Mouse (Mus musculus) cerebellum, adult 18-20 months (tissue): ENCODE results near the gene Phactr3.

Experiments used
- DNase-seq, 2 experiments: peaks; one replicate each; pipeline ENCODE4 v3.0.0; 2021

The Phactr3 gene

GRCm38 (mm10) chr2:178137518-178137917, 18.7 kb downstream of the Phactr3 start:
- DNase-seq = peak; percentile 76 to 85

GRCm38 (mm10) chr2:178141489-178141922, 22.7 kb downstream of the Phactr3 start:
- peak; percentile 62 to 67 for DNase-seq

- peak; percentile 39 to 58 for DNase-seq
Observed at GRCm38 (mm10) chr2:178142291-178143023, 23.7 kb downstream of the Phactr3 start.

GRCm38 (mm10) chr2:178143024-178143415, 24.2 kb downstream of the Phactr3 start:
- no peak for DNase-seq

GRCm38 (mm10) chr2:178143898-178144297, 25.1 kb downstream of the Phactr3 start:
- DNase-seq = no peak

- no peak for DNase-seq
Observed at GRCm38 (mm10) chr2:178149312-178149711, 30.5 kb downstream of the Phactr3 start.

GRCm38 (mm10) chr2:178150697-178151096, 31.9 kb downstream of the Phactr3 start:
- peak in 1 of 2 experiments; percentile 48 for DNase-seq

- no peak for DNase-seq
Observed at GRCm38 (mm10) chr2:178153601-178154000, 34.8 kb downstream of the Phactr3 start.

GRCm38 (mm10) chr2:178154129-178154528, 35.4 kb downstream of the Phactr3 start:
- no peak for DNase-seq

- peak; percentile 61 to 68 for DNase-seq
Observed at GRCm38 (mm10) chr2:178154576-178154975, 35.8 kb downstream of the Phactr3 start.

GRCm38 (mm10) chr2:178155176-178155916, 36.6 kb downstream of the Phactr3 start:
- DNase-seq = no peak

GRCm38 (mm10) chr2:178155917-178156282, 37.1 kb downstream of the Phactr3 start:
- peak; percentile 51 to 58 for DNase-seq

- DNase-seq = peak in 1 of 2 experiments; percentile 50
Observed at GRCm38 (mm10) chr2:178158936-178159335, 40.2 kb downstream of the Phactr3 start.

GRCm38 (mm10) chr2:178163981-178164380, 45.2 kb downstream of the Phactr3 start:
- DNase-seq = no peak

- peak; percentile 49 to 66 for DNase-seq
Observed at GRCm38 (mm10) chr2:178165943-178166342, 47.2 kb downstream of the Phactr3 start.

GRCm38 (mm10) chr2:178169983-178170382, 51.2 kb downstream of the Phactr3 start:
- DNase-seq = no peak

- DNase-seq = peak in 1 of 2 experiments; percentile 46
Observed at GRCm38 (mm10) chr2:178173951-178174350, 55.2 kb downstream of the Phactr3 start.

- DNase-seq = peak in 1 of 2 experiments; percentile 33
Observed at GRCm38 (mm10) chr2:178175286-178175931, 56.6 kb downstream of the Phactr3 start.

GRCm38 (mm10) chr2:178184251-178184650, 65.5 kb downstream of the Phactr3 start:
- peak; percentile 71 to 73 for DNase-seq

- DNase-seq = no peak
Observed at GRCm38 (mm10) chr2:178184862-178185261, 66.1 kb downstream of the Phactr3 start.

- DNase-seq = no peak
Observed at GRCm38 (mm10) chr2:178188988-178189387, 70.2 kb downstream of the Phactr3 start.

GRCm38 (mm10) chr2:178192881-178193280, 74.1 kb downstream of the Phactr3 start:
- peak; percentile 54 to 59 for DNase-seq

GRCm38 (mm10) chr2:178193445-178193844, 74.7 kb downstream of the Phactr3 start:
- DNase-seq = peak; percentile 62 to 70
